Mouse (Mus musculus) heart, adult 8-10 months (tissue): Measurements from ENCODE around the gene Tmc5. TPM values are rescaled to one million over a fixed set of nuclear protein-coding genes. Genes with fewer than 3 reads are reported as not detected.
A peak's percentile ranks its signal among the peaks of the same experiment; 100 is the strongest.

ENCODE experiments used
- DNase-seq: peaks from one replicate; pipeline ENCODE4 v3.0.0; 2022; ENCODE audit warnings: low spot score
- total RNA-seq, 4 experiments: library from RNA; stranded (reverse); gene quantifications; 2 replicates each; pipeline ENCODE4 v1.2.4; 2022

Tmc5 gene
- total RNA-seq: under 1 TPM; 0.16 to 0.37 (median 0.22) TPM

- DNase-seq: no peak
Observed at GRCm38 (mm10) chr7:118597201-118597600, at the start of gene Tmc5. Gene Tmc5 (plus strand): TSS chr7:118597297.

GRCm38 (mm10) chr7:118547451-118547850 is 49.6 kb upstream of the Tmc5 start:
- DNase-seq: no peak

- no peak for DNase-seq
Observed at GRCm38 (mm10) chr7:118553881-118554280, 43.2 kb upstream of the Tmc5 start.

- no peak for DNase-seq
Observed at GRCm38 (mm10) chr7:118554290-118554689, 42.8 kb upstream of the Tmc5 start.

GRCm38 (mm10) chr7:118569121-118569543 is 28.0 kb upstream of the Tmc5 start:
- DNase-seq: no peak

- no peak for DNase-seq
Observed at GRCm38 (mm10) chr7:118571350-118571749, 25.7 kb upstream of the Tmc5 start.

GRCm38 (mm10) chr7:118572039-118572438 is 25.1 kb upstream of the Tmc5 start:
- DNase-seq: no peak

- no peak for DNase-seq
Observed at GRCm38 (mm10) chr7:118578269-118578668, 18.8 kb upstream of the Tmc5 start.

GRCm38 (mm10) chr7:118579938-118580337 is 17.2 kb upstream of the Tmc5 start:
- DNase-seq: no peak

- DNase-seq: no peak
Observed at GRCm38 (mm10) chr7:118583821-118584220, 13.3 kb upstream of the Tmc5 start.

GRCm38 (mm10) chr7:118584257-118584907 is 12.7 kb upstream of the Tmc5 start, which contains the start of gene Tmc7:
Gene Tmc7 (minus strand): TSS chr7:118584736.
- peak; percentile 26 for DNase-seq

- no peak for DNase-seq
Observed at GRCm38 (mm10) chr7:118584926-118585325, 12.2 kb upstream of the Tmc5 start.

- DNase-seq: peak; percentile 64
Observed at GRCm38 (mm10) chr7:118585856-118586255, 11.2 kb upstream of the Tmc5 start.

GRCm38 (mm10) chr7:118590726-118591305 is 6.3 kb upstream of the Tmc5 start:
- DNase-seq: no peak

GRCm38 (mm10) chr7:118592146-118592545 is 5.0 kb upstream of the Tmc5 start:
- no peak for DNase-seq

- no peak for DNase-seq
Observed at GRCm38 (mm10) chr7:118593567-118594407, 3.3 kb upstream of the Tmc5 start.

GRCm38 (mm10) chr7:118594611-118595010 is 2.5 kb upstream of the Tmc5 start:
- no peak for DNase-seq

- peak; percentile 90 for DNase-seq
Observed at GRCm38 (mm10) chr7:118595228-118595627, 1.9 kb upstream of the Tmc5 start.

GRCm38 (mm10) chr7:118596271-118596670 is 826 bp upstream of the Tmc5 start:
- DNase-seq: no peak

GRCm38 (mm10) chr7:118599954-118600631 is 3.0 kb downstream of the Tmc5 start:
- DNase-seq: no peak

- DNase-seq: no peak
Observed at GRCm38 (mm10) chr7:118604842-118605241, 7.7 kb downstream of the Tmc5 start.

GRCm38 (mm10) chr7:118609815-118610214 is 12.7 kb downstream of the Tmc5 start:
- DNase-seq: no peak
